Mouse (Mus musculus) kidney, postnatal 36 days (tissue): Measurements from ENCODE around the gene Btnl1.
A peak's percentile ranks its signal among the peaks of the same experiment; 100 is the strongest.

Source experiments
- DNase-seq, 2 experiments: peaks; one replicate each; pipeline ENCODE4 v3.0.0; 2021 to 2022; ENCODE audit warnings: mixed read lengths in 2 of 2

Btnl1 gene

DNA sequence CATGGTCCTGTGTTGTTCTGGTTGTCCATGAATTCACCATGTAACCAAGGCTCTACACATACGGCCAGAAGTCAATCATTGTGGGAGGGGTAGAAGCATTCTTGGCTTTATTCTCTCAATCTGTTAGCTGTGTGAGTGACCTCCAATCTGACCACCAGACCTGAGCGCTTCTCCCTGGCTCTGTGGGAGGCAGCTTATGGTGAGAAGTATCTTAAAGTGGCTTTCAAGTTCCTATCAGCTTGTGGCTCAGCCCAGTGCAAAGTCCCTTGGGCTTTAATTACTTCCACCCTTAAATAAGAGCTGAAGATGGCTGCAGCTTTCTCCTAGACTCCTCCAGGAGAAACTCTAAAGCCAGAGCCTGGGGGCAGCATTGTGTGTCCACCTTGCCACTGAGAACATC, at the start of gene Btnl1:
TSS of gene Btnl1 (plus strand) at position 286 of the 400 bp plus-strand sequence.
- DNase-seq: no peak

GRCm38 (mm10) chr17:34329807-34330206, 47.1 kb upstream of the Btnl1 start:
- DNase-seq: no peak

DNA sequence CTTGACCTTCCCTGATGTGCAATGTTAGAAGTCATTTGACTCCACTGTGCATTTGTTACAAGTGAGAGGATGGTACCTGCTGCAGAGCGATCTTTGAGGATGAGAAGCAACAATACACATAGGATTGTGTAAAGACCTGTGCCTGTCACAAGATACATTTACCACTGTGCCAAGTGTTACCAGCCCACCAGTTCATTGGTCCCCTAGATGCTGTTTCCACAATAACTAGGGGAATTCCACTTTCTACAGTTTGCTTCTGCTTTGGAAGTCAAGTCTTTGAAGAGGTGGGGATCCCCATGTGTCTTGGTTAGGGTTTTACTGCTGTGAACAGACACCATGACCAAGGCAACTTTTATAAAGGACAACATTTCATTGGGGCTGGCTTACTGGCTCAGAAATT, 45.7 kb upstream of the Btnl1 start:
- DNase-seq: no peak

- no peak for DNase-seq
Observed at GRCm38 (mm10) chr17:34340619-34341402, 36.1 kb upstream of the Btnl1 start.

GRCm38 (mm10) chr17:34344882-34345281, 32.0 kb upstream of the Btnl1 start:
- no peak for DNase-seq

GRCm38 (mm10) chr17:34345486-34345885, 31.4 kb upstream of the Btnl1 start:
- DNase-seq: no peak

- DNase-seq: no peak
Observed at GRCm38 (mm10) chr17:34346041-34346440, 30.9 kb upstream of the Btnl1 start.

GRCm38 (mm10) chr17:34347606-34348308, 29.2 kb upstream of the Btnl1 start:
- peak; percentile 46 to 59 for DNase-seq

DNA sequence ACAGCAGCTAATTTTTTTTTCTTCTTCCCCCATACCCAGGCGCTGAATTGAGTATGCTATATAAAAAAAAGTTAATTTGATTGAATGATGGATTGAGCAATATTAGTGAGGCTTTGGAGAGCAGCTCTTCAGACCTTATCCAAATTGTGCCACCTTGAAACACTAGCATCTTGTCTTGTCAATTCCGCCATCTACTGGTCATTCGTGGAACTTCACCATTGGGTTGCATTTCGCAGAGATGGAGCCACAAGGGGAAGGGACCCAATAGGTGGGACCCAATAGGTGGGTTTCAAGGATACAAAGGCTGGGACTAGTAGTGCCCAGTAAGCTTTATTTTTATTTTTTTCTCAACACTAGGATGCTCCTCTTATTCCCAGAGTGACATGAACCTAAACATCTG, 27.5 kb upstream of the Btnl1 start:
- DNase-seq: peak; percentile 65 to 88

GRCm38 (mm10) chr17:34354539-34354938, 22.4 kb upstream of the Btnl1 start, which contains the start of gene Btnl2:
Btnl2 (plus strand) TSS chr17:34354822.
- DNase-seq: no peak

DNA sequence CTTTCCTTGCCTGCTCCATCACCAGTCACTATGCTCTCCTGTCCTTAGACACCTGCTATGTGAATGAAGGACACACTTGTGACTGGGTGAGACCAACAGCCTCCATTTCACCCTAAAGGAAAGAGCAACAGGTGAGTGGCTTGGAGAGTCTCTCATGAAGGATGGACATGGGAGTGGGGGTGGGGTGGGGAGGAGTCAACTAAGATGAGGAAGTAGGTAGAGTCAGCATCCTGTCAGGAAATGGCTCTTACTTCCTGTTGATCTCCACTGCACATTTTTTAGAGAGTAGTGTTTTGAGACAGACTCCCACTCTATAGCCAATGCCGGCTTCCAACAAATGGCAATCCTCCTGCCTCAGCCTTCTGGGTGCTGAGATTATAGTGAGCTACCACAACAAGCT, 22.0 kb upstream of the Btnl1 start:
- peak in 1 of 2 experiments; percentile 33 for DNase-seq

- DNase-seq: no peak
Observed at GRCm38 (mm10) chr17:34362954-34363546, 13.9 kb upstream of the Btnl1 start.

DNA sequence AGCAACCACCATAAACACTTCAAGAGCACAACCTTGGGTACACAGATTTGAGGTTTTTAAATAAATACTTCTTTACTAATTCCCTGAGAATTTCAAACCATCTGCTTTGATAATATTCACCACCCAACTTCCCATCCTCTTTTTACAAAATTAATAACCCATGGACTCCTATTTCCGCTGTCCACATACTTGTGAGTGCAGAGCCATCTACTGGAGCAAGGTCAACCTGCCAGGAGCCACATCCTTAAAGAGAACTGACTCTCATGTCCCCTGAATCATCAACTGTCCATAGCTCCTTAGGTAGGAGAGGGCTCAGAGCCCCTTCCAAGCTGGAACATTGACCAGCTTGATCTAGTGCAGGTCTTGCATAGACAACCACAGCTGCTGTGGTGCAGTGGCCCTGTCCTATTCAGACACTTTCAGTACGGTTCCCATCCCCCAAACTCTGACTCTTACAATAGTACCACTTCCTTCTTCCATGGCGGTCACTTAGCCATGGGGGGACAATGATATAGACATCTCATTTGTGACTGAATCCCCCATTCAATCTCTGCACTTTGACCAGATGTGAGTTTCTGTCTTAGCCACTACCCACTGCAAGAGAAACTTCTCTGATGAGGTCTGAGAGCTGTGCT, 13.1 kb upstream of the Btnl1 start:
- no peak for DNase-seq

DNA sequence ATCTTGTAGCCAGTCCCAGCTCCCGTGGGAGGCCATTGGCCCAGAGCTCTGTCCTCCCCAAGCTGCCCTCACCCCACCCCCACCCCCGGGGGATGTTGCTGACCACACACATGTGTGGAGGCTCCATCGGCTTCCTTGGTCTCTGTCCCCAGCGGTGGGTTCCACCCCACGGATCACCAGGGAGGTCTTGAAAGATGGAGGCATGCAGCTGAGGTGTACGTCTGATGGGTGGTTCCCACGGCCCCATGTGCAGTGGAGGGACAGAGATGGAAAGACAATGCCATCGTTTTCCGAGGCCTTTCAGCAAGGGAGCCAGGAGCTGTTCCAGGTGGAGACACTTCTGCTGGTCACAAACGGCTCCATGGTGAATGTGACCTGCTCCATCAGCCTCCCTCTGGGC, 11.9 kb upstream of the Btnl1 start:
- no peak for DNase-seq

GRCm38 (mm10) chr17:34370563-34370962, 6.4 kb upstream of the Btnl1 start:
- DNase-seq: no peak

- no peak for DNase-seq
Observed at GRCm38 (mm10) chr17:34373055-34373709, 3.8 kb upstream of the Btnl1 start.

GRCm38 (mm10) chr17:34377450-34378209, 698 bp downstream of the Btnl1 start:
- DNase-seq: no peak

- DNase-seq: no peak
Observed at GRCm38 (mm10) chr17:34378716-34379115, 1.8 kb downstream of the Btnl1 start.

DNA sequence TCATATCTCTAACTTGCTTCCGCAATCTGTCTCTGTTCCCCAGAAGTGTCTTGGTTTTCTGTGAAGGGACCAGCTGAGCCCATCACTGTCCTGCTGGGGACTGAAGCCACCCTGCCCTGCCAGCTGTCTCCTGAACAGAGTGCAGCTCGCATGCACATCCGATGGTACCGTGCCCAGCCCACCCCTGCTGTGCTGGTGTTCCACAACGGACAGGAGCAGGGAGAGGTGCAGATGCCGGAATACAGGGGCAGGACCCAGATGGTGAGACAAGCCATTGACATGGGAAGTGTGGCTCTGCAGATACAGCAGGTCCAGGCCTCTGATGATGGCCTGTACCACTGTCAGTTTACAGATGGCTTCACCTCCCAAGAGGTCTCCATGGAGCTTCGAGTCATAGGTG, 2.5 kb downstream of the Btnl1 start:
- DNase-seq: no peak

DNA sequence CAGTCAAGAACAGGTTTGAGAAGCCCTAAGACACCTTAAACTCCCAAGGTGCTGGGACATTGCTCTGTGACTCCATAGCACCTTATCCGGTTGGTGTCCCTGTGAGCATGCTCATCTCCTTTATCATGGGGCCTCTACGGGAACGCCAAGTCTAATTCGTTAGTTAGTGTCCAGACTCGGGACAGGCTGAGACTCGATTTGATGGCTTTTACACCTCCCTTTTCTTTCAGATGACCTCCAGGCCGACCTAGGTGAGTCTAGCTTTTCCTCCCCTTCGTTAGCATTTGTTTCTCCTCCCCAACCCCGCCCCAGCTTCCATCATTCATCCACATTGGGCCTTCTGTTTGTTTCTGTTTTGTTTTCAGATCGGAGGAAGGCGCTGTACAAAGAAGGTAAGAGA, 4.9 kb downstream of the Btnl1 start:
- no peak for DNase-seq

GRCm38 (mm10) chr17:34383212-34383611, 6.3 kb downstream of the Btnl1 start:
- peak in 1 of 2 experiments; percentile 43 for DNase-seq

DNA sequence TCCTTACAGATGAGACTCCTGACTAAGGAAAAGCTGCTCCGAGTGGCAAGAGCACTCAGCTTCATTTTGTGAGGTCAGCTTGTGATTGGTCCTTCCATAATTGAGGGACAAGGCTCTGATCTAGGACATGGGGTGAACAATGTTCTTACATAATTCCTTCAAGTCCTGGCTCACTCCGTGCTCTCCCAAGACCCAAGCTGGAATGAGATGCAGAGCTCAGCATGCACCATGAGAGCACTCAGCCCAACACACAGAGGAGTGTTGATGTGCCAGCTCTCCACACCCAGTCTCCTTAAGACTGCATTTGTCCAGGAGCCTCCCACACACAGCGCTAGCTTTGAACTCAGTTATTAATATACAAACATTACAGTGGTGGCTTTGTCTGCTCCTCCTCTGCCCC, 7.8 kb downstream of the Btnl1 start:
- no peak for DNase-seq
